Mouse (Mus musculus) heart, postnatal 14 days (tissue): ENCODE results near the gene Gm27021. TPM values are rescaled to one million over a fixed set of nuclear protein-coding genes. Genes with fewer than 3 reads are reported as not detected.
A peak's percentile ranks its signal among the peaks of the same experiment; 100 is the strongest.

ENCODE experiments used
- DNase-seq, 2 experiments: peaks; one replicate each; pipeline ENCODE4 v3.0.0; 2021 to 2022
- intact Hi-C: fragments of 180-260 bp; cut with DNase I; formaldehyde crosslinking; loops from one replicate; pipeline ENCODE4 v1.15.1; 2025
- long read RNA-seq, 2 experiments: library from polyadenylated mRNA; stranded (forward); transcript quantifications; one replicate each; pipeline ENCODE4 v2.0.0; 2021
- total RNA-seq, 2 experiments: library from RNA; stranded (reverse); gene quantifications; 2 replicates each; pipeline ENCODE4 v1.2.3; 2021

Gene Gm27021
- not detected for total RNA-seq
- long read RNA-seq, experiment 1: 0 reads
- long read RNA-seq, experiment 2, partial matches to known transcripts: 1 of 1 reads
- long read RNA-seq, experiment 2, other reads (novel, unspliced or antisense): 0 of 1 reads

DNA sequence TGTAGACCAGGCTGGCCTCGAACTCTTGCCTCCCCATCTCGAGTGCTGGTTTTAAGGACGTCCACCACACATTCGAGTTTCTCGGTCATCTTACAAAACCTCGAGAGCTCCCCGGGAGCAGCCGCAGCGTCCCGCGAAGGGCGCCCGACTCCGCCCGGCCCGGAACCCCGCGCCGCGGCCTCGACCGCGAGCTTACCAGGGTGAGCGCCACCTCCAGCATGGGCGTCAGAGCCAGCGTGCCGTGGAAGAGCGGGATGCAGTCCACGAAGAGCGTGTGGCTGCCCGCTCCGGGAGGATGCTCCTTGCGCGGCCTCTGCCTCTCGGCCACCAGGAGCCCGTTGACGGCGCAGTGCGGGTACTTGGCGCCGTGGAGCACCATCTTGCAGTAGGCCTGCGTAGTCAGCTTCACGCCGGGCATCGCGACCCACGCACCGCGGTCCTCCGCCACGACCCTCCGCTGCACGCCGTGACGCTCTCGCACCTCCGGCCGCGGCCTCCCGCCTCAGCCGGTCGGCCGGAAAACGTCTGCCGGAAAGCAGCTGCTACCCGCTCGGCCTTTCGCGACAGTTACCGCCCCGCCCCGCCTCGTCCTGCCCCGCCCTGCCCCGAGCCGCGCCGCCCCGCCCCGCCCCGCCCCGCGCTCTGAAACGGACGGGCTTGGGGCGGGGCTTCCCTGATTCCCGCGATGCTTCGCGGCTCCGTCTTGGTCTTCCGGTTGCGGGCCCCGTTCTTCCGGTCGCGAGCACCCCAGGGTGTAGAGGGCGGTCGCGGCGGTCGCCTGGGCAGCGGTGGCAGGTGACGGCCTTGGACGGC lies at the start of gene Gm27021, which contains the start of gene Cox4i1:
Gene Gm27021 (minus strand): TSS at position 519 of the 813 bp plus-strand sequence.
Gene Cox4i1 (plus strand): TSS at position 662 of the 813 bp plus-strand sequence.
- DNase-seq: peak; percentile 95
- intact Hi-C loops: loop anchor here (5.0 kb wide), 1 partner anchor 910 kb away; the partner anchor contains the start of gene Fbxo31

GRCm38 (mm10) chr8:120715996-120716680 lies 48.3 kb upstream of the Gm27021 start:
- no peak for DNase-seq
- intact Hi-C loops: no loop called here

DNA sequence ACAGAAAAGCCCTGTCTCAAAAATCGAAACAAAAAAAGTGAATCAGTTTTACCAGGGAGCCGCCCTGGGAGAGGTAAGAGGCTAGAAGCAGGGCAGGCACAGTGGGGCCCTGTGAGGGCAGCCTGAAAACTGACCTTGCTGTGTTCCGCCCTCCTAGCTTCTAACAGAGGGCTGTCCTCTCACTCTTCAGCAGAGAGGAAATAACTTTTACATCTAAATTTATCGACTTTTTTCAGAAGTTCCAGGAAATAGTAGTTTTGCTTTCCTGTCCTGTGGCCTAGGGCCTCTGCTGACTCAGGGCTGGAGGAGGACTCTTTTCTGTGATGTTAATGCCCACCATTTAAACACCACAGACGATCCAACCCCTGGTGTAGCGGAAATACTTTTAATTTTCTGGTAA lies 47.3 kb upstream of the Gm27021 start:
- no peak for DNase-seq
- intact Hi-C loops: no loop called here

DNA sequence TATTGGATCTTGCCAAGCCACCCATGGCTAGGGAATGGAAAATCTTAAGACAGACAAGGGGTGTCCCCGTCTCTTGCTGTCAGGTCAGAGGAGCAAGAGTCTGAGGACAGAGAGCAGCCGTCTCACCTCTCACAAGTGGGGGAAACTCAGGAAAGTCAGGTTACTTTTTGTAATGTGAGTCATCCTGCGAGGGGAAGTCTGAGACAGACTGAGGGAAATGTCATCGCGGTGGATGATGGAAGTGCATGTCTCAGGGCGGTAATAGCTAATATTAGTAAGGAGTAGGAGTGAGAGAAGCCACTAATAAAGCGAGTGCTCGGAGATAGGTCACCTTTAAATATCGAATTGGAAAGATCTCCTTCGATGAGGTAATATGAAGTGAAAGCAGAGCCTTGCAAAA lies 41.3 kb upstream of the Gm27021 start:
- no peak for DNase-seq
- intact Hi-C loops: no loop called here

DNA sequence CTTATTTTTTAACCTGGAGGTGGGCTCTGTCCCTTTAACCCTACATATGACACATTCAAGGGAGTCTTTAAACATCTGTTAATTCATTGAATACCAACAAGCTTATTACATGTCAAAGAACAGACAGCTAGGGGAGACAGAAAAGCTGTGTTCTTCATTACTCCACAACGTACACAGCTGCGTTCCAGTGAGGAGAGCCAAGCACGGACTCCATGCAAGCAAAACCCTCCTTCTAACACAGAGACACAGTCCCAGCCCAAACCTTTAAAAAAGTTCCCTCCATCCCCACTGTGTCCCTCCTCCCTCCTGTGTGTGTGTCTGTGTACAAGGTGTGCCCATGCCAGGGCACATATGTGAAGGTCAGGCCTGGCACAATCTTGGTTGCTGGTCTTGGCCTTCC lies 38.3 kb upstream of the Gm27021 start:
- DNase-seq: no peak
- intact Hi-C loops: no loop called here

DNA sequence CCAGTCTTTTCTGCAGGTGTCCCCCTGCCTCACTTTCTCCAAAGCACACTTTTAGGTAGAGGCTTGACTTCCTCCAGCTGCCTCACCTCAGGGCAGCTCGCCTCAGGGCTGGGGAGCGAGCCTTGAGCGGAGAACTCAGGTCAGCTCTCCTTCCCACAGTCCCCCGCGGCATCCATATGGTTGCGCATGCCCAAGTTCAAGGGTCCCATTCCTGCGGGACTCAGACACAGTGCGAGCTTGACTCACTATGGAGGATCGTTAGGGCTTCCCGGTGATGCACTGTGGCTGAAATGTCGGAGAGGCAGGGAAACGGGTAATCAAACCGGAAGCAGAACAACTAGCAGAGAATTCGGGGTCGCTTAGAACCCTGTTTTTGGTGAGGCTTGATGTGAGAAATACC lies 37.3 kb upstream of the Gm27021 start:
- intact Hi-C loops: no loop called here
- DNase-seq: no peak

GRCm38 (mm10) chr8:120704203-120704602 lies 36.3 kb upstream of the Gm27021 start:
- DNase-seq: peak; percentile 46 to 58
- intact Hi-C loops: no loop called here

DNA sequence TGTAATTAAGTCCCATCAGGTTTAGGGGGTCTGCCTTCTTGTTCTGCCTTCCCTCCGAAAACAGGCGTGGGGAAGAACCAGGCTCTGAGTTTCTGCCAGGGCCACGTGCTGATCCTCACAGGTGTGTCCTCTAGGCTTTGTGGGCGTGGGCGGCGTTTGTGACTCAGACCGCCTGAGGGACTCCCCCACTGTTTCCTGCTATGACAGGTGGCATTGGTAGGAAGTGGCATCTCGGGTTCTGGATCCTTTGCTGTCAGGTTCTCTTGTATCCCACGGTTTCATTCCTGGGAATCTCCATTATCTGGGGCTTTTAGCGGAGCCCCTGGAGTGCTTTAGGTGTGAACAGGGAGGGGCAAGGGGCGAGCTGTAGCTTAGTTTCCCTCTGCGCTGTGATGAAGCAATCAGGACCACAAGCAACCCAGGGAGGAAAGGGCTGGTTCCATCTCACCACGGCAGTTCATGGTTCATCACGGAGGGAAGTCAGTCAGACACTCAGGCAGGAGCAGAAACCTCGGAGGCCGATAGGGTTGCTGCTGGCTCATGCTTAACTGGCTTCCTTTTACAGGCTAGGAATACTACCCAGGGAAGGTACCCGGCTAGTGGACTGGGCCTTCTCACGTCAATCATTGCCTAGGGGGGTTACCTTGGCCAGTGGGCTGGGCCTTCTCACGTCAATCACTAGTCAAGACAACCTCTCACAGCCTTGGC lies 34.0 kb upstream of the Gm27021 start:
- DNase-seq: no peak

DNA sequence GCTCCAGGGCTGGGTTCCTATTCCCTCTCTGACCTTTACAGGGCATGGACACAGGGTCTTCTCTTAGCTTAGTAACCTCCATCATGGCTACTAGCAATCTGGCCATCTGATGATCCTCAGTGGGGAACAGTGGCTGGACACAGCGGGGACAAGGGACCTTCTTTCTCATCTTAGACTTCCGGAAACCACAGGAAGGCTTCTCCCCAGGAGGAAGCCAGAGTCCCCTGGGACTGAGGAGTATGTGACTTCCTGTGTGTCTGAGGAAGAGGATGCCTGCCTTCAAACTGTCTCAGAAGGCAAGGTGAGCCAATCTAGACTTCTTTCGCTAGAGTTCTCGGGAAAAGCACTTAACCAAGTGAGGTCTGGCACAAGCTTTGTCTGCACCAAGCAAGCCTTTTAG lies 32.2 kb upstream of the Gm27021 start:
- intact Hi-C loops: no loop called here
- DNase-seq: no peak

More for the DNA sequence above, 34.0 kb upstream of the Gm27021 start:
- intact Hi-C loops: no loop called here

- intact Hi-C loops: loop anchor here (5.0 kb wide), 1 partner anchor 38 kb away; the partner anchor contains the start of gene Irf8
- DNase-seq: no peak
These were observed 31.7 kb upstream of the Gm27021 start for GRCm38 (mm10) chr8:120699565-120699964.

DNA sequence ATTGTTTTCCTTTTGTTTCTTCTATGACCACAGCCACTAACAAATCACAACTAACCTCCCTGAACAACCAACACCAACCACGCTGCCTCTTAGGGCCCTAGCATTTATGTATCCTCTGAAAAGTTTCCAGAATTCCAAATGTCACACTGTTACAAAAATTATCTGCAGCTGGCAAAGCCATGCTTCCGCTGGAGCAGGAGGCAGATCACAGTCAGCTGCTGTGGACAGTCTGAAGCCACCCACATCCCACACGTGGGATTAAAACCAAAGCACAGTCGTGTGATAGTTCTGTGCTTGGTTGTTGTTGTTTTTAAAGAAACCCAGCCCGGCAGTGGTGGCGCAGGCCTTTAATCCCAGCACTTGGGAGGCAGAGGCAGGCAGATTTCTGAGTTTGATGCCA lies 31.2 kb upstream of the Gm27021 start:
- intact Hi-C loops: loop anchor here (5.0 kb wide), 1 partner anchor 38 kb away; the partner anchor contains the start of gene Irf8
- DNase-seq: no peak

DNA sequence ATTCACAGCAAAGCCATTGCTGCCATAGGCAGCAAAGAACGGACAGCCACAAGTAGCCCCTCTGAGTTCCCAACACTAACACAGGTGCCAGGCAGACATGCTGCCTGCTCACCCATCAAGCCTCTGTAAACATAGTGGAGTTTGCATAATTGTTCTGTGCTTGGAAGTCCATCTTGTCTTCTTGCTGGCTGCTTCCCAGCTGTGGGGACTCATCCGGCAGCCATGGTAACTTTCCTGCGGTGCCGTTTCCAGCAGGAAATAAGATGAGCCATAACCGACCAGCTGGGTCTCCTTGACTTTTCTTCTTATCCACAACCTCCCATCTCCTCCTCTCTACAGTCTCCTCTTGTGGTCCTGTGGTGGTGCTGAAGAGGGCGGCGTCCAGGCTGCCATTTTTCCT lies 30.5 kb upstream of the Gm27021 start:
- intact Hi-C loops: loop anchor here (5.0 kb wide), 1 partner anchor 39 kb away; the partner anchor contains the start of gene Irf8
- no peak for DNase-seq

GRCm38 (mm10) chr8:120697979-120698272 lies 30.0 kb upstream of the Gm27021 start:
- intact Hi-C loops: loop anchor here (5.0 kb wide), 1 partner anchor 39 kb away; the partner anchor contains the start of gene Irf8
- no peak for DNase-seq

GRCm38 (mm10) chr8:120697154-120697978 lies 29.5 kb upstream of the Gm27021 start:
- DNase-seq: peak; percentile 67 to 75
- intact Hi-C loops: loop anchor here (5.0 kb wide), 1 partner anchor 40 kb away; the partner anchor contains the start of gene Irf8

DNA sequence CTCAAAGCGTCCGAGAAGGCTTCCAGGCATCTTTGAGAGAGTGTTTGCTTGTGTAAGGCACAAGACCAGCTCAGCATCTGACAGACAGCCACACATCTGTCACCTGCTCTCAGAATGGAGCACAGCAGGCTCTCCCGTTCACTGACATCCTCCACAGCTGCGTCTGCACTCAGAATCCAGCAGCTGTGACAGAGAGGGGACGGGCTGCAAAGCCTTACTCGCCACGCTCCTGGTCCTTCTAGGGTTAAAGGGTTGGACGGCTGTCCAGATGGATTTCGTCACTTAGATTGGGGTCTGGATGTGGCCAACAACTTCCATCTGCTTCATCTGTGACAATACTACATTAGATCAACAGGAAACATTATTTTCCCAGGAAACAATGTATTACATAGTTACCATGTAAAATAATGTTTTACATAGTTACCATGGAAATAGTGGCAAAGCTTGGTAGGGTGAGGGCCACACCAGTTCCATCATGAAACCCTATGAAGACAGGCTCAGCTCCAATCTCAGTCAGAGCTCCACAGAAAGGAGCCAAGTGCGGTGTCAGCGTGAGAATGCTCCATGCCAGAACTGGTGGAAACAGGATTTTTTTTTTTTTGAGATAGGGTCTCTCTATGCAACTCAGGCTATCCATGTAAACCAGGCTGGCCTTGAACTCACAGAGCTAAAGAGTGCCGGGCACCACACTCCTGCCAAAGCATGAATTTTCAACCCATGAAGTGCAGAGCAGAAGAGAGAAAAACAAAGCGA lies 28.7 kb upstream of the Gm27021 start:
- peak; percentile 53 to 70 for DNase-seq

GRCm38 (mm10) chr8:120693861-120694493 lies 26.1 kb upstream of the Gm27021 start:
- intact Hi-C loops: no loop called here
- no peak for DNase-seq

More for the DNA sequence above, 28.7 kb upstream of the Gm27021 start:
- intact Hi-C loops: loop anchor here (5.0 kb wide), 1 partner anchor 41 kb away; the partner anchor contains the start of gene Irf8

DNA sequence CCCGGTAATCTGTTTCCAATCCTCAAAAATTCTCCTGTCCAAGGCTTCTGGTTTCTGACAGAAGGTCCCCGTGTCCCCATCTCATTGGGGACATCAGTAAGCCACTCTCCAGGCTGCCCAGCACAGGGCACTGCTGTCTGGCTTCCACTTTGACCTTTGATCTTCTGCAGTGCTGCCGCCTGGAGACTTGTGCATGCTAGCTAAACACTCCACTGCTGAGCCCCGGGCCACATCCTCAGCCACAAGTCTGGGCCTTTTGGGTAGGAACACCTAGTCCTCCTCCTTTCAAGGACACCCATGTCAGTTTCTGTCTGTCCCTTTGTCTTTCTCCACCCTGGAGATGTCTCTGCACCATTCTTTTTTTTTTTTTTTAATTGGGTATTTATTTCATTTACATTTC lies 25.1 kb upstream of the Gm27021 start:
- no peak for DNase-seq
- intact Hi-C loops: no loop called here

- intact Hi-C loops: no loop called here
- DNase-seq: no peak
These were observed 20.6 kb upstream of the Gm27021 start for GRCm38 (mm10) chr8:120688511-120688910.
